Mouse (Mus musculus): ENCODE measurements around the gene Acyp2.

The Acyp2 gene

GRCm38 (mm10) chr11:30578931-30579330 is 70.5 kb downstream of the Acyp2 start:
- no peak for DNase-seq (ENCODE audit: low spot score)

- DNase-seq (ENCODE audit: low spot score): no peak
These were observed 76.5 kb downstream of the Acyp2 start for GRCm38 (mm10) chr11:30572790-30573395.

GRCm38 (mm10) chr11:30570568-30570967 is 78.8 kb downstream of the Acyp2 start:
- DNase-seq (ENCODE audit: low spot score): no peak

GRCm38 (mm10) chr11:30560215-30560614 is 89.2 kb downstream of the Acyp2 start:
- DNase-seq (ENCODE audit: low spot score): no peak

GRCm38 (mm10) chr11:30553408-30553807 is 96.0 kb downstream of the Acyp2 start:
- DNase-seq (ENCODE audit: low spot score): no peak

- DNase-seq (ENCODE audit: low spot score): no peak
These were observed 132.3 kb downstream of the Acyp2 start for GRCm38 (mm10) chr11:30517133-30517532.

- DNase-seq (ENCODE audit: low spot score): no peak
These were observed 141.2 kb downstream of the Acyp2 start for GRCm38 (mm10) chr11:30508178-30508577.

GRCm38 (mm10) chr11:30498738-30499355 is 150.5 kb downstream of the Acyp2 start:
- DNase-seq (ENCODE audit: low spot score): no peak

- DNase-seq (ENCODE audit: low spot score): no peak
These were observed 152.2 kb downstream of the Acyp2 start for GRCm38 (mm10) chr11:30497151-30497550.

GRCm38 (mm10) chr11:30491515-30492260 is 157.7 kb downstream of the Acyp2 start:
- no peak for DNase-seq (ENCODE audit: low spot score)

- no peak for DNase-seq (ENCODE audit: low spot score)
These were observed 161.2 kb downstream of the Acyp2 start for GRCm38 (mm10) chr11:30488183-30488582.

GRCm38 (mm10) chr11:30483286-30483685 is 166.1 kb downstream of the Acyp2 start:
- DNase-seq (ENCODE audit: low spot score): no peak

- peak; percentile 98 for DNase-seq (ENCODE audit: low spot score)
These were observed 177.4 kb downstream of the Acyp2 start, which contains the start of gene 4930505A04Rik for GRCm38 (mm10) chr11:30471751-30472593. Gene 4930505A04Rik (minus strand): TSS chr11:30471827.

GRCm38 (mm10) chr11:30471187-30471586 is 178.2 kb downstream of the Acyp2 start:
- DNase-seq (ENCODE audit: low spot score): no peak
